Mouse (Mus musculus): ENCODE measurements around the gene Mex3d.

- TF ChIP-seq CTCF (IDR thresholded peaks at IDR 0.05; ENCODE audit: insufficient read depth, low read length), result no peak
- TF ChIP-seq POLR2A (IDR thresholded peaks at IDR 0.05; ENCODE audit: borderline replicate concordance, extremely low read depth, low read depth, low read length), result peak; percentile 81; the same call in 1 of the 2 replicates
Measured at GRCm38 (mm10) chr10:80406684-80407501, 19.4 kb upstream of the Mex3d start, which contains the start of gene Uqcr11.

All from lung, adult 2 months (tissue).